Mouse (Mus musculus) mature B cell (primary cell): ENCODE measurements around the gene Ppara.
"Not testable (repeated sequence)": the region's sequence is repeated elsewhere in the genome, so short reads cannot be mapped to it uniquely, and the experiment has no call there.

ENCODE experiments used
- in situ Hi-C: fragments of 300-500 bp; cut with MboI; formaldehyde crosslinking; loops from 2 replicates; pipeline ENCODE4 v1.14.3; 2019

Ppara gene

DNA sequence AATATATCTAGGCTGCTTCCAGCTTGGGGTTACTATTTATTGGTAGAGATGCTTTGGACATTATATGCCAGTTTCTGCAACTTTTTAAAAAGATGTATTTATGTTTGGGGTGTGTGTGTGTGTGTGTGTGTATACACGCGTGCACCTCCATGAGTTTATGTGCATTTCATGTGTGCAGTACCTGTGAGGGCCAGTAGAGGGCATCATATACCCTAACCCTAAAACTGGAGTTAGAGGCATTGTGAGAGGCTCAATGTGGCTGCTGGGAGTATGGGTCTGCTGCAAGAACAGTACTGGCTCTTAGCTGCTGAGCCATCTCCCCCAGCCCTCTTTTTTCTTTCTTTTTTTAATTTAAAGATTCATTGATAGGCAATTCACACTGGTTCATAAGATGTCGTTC lies 23.0 kb downstream of the Ppara start:
- in situ Hi-C loops: no loop called here

DNA sequence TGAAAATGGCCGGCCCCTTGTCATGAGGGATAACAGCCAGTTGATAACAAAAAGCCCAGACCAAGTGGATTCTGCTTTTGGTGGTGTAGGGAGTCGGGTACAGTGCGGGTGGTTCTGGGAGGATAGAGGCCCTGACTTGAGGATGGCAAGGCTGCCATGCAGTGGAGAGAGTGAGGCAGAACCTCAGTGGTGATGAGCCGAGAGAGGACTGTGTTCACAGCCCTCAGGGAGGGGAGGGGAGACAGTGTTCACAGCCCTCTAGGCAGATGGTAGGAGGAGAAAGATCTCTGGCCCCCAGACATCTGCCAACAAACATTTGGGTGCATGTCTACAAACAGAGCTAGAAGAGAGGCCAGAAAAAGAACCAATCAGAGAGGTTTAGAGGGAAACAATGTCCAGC lies 28.0 kb downstream of the Ppara start:
- in situ Hi-C loops: no loop called here

DNA sequence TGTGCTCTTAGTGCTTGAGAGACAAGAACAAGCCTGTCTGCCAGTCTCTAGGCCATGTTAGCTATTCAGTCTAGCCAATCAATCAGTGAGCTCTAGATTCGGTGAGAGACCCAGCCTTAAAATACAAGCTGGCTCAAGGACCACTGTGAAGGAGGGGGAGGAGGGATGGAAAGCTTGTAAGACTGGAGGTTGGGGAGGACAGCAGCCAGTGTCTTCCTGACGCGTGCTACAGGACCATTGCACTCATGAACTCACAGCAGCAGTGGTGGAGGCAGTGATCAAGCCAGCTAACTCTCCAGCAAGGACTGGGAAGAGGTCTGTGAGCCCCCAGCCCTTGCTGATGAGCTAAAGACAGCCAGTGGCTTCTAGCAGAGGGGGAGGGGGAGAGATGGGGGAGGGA lies 30.2 kb downstream of the Ppara start:
- in situ Hi-C loops: no loop called here

DNA sequence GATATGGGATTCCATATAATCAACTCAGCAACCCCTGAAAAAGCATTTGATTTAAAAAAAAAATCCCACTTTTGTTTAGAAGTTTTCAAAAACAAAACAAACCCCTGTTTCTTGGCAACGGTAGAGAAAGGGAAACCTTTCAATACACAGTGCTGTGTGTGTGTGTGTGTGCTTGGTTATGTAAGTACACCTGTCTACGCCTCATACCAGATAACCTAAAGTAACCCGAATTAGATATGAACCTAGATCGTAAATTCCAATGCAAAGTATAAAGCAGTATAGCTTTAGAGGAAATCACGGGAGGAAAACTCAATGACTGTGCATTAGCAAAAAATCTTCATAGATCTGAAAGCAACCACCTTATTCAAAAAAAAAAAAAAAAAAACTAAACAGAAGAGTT lies 31.9 kb downstream of the Ppara start:
- in situ Hi-C loops: no loop called here

DNA sequence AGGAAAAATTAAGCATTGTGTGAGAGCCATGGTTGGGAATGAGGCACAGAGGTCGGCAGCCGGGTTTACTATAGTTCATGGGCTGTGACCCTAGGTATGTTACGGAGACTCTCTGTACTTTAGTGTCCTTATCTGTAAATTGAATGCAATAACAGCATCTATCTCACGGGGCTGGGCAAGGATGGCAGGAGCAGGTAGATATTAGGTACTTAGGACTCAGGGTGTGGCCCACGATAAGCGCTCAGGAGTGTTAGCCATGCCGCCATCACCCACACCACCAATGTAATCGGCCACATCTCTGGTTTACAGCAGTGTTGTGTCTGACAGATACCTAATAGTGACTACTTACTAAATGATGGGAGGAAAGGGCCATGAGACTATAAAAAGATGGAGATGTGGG lies 34.2 kb downstream of the Ppara start:
- in situ Hi-C loops: no loop called here

DNA sequence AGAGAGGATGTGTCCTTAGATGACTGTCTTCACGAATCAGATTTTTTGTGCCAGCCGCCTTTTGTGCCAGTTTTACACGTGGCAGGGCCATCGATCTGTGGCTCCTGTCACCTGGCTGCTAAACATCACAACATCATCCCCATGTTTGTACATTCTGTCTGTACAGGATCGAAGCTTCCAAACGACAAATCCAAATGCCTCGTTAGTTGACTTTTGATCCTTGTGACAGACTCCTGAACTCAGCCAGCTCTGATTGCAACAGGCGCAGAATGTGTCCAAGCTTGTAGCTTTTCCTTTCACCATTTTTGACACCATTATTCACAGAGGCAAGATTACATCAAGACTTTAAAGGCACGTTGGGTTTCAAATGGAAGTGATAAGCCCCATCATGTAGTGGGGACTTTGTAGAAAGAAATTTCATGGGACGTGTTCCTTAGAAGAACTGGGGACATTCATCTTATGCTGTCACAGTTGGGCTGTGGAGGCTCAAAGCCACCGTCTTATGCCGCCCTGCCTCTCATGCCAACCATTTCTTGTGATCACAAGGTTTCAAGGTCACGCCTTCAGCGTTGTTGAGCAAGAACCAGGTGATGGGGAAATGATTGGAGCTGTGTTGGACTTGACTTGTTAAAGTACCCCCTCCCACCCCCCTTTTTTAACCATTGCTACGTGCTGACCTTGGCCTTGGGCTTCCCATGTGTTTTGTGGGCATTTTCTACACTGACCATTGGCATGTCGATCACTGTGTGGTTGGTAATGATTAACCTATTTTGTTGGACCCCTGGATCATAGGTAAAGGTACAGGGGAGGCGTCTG lies 36.7 kb downstream of the Ppara start:
- in situ Hi-C loops: no loop called here

DNA sequence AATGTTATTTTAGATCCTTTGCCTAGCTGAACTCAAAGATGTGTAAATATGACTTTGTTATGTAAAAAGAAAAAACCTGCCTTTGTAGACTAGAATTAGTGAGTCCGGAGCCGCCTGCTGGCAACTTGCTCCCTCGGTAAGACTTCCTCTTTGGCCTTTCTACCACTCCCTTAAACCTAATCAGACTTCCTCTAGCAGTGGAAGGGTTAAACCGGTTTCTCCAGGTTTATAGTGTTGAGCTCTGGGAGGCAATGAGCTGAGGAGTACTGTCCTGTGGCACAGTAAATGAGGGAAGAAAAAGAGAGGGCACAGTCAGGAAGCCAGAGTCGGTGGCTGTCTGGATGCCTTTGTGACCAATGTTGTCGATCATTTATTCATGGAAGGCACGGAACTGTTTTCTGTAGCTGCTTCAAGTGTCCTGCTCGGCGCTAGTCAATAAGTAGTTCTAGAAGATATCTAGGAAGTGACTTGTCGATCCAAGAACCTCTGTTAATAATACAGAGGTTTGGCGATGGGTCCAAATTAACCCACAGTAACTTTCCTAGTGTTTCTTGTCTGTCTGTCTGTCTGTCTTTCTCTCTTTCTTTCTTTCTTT lies 37.5 kb downstream of the Ppara start:
- in situ Hi-C loops: no loop called here

DNA sequence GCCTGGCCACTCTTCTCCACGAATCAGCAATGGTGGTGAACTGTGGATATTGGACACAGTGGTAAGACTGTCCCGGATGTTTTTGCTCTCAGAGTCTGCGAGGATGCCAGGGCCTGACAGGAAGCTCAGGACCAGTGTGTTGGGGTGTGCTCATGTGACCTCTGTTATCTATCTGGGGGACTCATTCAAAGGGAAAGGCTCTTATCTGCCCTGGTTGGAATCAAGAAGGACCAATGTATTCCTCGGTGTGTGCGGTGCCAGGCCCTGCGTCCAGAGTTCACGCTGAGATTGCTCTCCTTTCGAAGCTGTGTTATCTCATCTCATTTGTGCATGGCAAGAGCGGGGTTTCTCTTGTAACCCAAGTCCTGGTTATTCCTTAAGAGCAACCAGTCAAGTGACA lies 39.6 kb downstream of the Ppara start:
- in situ Hi-C loops: no loop called here

DNA sequence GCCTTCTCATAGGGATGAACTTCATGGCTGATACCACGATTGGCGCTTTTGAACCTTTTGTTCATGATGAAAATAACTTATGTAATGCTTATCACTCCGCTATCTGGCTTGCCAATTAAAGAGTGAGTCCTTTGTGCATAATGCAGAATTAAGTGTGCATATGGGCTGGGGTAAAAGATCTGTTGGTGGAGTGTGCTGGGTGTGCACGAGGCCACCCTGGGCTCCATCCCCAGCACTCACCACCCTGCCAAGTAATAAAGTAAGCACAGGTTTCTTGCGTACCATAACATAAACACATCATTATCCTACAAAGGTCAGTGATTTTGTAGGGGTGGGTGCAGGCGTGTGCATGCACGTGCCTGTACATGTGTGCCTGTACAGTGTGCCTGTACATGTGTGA lies 40.2 kb downstream of the Ppara start:
- in situ Hi-C loops: no loop called here

DNA sequence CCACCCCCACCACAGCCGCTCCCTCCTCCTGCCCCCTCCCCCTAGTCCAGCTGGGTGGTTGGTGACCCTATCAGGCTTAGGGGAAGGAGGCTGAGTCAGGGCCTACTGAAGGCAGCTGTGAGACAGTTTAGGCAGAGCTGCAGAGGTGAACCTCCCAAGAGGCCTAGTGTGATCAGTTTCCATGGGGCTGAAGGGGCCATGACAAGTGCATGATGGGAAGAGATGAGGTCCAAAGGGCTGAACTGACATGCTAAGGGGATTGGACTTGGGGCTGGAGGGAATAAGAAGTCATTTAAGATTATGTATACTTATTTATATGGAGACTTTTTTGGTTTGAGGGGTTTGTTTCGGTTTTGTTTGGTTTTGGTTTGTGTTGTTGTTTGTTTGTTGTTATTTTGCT lies 41.5 kb downstream of the Ppara start:
- in situ Hi-C loops: no loop called here

DNA sequence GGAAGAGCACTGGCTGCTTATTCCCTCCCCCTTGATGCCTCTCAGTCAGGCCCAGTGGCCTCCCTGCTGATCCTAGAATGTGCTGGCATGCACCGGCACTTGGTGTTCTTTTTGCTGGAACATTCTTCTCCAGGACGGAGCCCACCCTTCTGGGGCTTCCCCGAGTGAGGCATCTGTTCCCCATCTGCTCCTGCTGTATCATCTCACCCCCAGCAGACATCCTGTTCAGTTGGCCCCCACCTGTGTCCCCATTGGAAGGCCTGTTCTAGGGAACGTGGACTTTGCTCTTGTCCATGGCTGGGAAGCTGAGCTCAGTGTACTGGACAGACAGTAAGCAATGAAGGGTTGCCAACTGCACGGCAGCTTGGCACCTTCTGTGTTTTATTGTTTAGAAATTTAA lies 42.0 kb downstream of the Ppara start:
- in situ Hi-C loops: no loop called here

DNA sequence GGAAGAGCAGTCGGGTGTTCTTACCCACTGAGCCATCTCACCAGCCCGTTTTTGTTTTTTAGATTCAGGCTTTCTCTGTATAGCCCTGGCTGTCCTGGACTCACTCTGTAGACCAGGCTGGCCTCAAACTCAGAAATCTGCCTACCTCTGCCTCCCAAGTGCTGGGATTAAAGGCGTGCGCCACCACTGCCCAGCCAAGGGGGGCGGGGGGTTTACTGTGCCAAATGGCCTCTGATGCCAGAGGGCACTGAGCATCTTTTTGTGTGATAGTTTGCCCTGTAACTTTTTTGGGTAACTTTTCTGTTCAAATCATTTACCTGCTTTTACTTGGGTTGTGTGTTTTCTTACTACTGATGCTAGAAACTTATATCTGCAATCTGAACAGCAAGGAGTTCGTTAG lies 44.1 kb downstream of the Ppara start:
- in situ Hi-C loops: not testable (repeated sequence)

DNA sequence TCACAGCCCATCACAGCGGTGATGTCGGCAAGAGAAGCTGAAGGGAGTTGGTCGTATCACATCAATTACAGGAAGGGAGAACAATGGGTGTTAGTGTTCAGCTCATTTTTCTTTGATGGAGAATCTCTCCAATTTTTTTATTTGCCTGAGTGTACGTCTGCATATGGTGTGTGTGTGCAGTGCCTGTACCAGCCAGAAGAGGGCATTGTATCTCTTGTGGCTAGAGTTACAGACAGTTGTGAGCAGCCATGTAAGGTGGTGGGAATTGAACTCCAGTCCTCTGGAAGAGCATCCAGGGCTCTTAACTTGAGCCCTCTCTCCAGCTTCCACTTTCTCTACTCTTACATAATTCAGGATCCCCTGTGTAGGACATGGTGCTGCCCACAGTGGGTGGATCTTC lies 48.4 kb downstream of the Ppara start:
- in situ Hi-C loops: no loop called here

DNA sequence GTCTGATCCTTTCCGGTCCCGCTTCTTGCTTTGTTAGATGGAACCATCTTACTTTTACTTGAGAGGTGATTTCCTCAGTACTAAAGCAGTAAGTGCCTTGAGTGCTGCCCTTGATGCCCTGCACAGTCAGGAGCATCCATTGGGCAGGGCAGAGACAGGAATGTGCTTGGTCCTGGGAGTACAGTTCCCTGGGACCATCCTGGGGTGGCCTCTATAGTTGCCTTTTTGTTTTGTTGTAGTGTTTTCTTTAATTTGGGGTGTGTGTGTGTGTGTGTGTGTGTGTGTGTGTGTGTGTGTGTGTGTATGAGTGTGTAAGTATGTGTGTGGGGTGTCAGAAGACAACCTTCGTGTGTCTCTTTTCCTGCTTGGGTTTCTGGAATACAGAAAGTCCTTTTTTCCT lies 49.6 kb downstream of the Ppara start:
- in situ Hi-C loops: no loop called here

DNA sequence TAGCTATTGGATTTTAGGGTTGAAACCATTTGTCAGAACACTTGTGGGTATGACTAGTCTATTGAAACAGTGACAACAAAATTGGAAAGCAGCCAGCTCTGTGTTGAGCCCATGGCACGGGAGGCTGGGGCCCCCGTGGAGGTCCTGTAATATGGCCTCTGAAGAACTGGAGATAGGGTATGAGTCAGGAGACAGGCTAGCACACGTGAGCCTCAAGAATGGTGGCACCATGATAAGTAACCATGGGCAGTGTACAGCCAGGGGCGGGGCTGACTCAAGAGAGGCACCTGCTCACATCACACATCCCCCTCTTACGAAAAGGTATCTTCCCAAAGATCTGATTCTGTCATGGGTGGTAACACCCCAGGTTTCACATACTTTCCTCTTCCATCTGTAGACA lies 51.9 kb downstream of the Ppara start:
- in situ Hi-C loops: no loop called here

DNA sequence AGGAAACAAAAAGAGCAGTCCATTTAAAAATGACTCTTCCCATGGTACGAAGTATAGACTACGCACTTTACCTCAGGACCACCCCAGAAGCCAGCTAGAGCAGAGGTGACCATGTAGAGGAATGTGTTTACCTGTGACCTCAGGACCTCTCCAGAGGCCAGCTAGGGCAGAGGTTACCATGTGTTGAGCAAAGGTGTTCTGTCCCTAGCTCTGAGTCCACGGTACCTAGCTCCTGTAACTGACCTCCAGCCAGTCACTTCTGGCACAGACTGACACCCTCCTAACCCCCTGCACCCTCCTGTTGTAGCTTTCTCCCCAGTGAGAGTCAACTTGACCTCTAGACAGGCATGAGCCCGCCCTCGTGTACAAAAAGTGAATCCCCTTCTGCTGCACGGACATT lies 52.7 kb downstream of the Ppara start:
- in situ Hi-C loops: no loop called here

DNA sequence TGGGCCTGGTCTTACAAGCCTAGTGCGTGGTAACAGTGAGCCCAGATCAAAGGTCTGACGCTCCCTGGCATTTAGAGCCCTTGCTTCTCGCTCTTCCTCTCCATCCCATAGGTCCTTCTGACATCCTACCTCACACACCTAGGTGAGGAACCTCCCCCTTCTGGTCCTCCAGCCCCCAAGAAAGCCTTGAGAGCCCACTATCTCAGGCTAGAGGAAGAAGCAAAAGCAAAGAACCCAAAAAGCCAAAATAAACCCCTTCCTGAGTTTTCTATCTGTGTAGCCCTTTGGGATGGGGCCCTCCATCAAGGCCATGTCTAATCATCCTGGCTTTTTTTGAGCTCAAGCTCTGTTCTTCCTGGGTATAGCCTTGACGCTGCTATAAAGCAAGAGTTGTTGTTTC lies 53.3 kb downstream of the Ppara start:
- in situ Hi-C loops: no loop called here

DNA sequence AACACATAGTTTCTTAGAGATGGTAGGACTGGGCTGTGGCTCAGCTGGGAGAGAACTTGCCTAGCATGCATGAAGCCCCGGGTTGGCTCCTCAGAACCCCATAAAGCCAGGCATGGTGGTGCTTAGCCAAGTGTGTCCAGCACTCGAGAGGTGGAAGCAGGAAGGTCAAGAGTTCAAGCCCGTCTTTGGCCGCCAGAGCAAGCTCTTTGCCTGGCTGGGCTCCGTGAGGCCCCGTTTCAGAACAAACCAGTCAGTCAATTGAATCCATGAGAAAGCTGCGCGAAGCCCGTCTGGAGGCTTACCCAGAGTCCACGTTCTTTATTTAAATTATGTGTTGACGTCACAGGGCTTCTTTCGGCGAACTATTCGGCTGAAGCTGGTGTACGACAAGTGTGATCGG lies 53.9 kb downstream of the Ppara start:
- in situ Hi-C loops: no loop called here

DNA sequence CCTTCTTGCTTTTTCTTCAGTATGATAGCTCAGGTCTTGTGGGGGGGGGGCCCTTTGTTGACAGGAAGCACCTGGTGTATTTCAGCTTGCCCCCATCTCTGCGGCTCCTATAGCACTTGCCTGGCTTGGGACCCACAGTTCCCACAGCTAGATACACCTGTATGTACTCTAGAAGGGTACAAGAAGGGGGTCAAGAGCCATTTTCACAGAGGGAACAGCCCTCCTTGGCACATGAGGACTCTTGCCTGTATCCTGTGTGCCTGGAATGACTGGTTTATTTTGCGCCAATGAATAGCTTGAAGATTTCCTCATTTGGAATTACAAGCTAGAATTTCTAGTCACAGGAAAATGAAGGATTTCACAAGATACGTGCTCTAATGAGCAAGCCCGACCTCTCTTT lies 56.7 kb downstream of the Ppara start:
- in situ Hi-C loops: no loop called here

DNA sequence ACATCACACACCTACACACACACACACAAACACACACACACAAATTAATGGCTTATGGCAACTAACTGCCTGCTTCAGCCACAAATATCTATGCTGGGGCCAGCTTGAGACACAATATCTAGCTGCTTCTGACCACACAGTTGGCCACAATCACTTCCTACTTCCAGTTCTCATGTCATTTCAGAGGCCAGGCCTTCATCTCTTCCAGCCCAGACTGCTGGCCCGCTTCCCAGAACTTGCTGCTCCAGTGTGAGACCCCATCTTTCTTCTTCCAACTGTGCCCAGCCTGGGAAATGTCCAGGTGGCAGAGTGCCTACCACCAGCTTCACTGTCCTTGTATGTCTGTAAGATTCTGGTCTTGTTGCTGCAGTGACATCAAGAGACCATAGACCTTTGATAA lies 58.0 kb downstream of the Ppara start:
- in situ Hi-C loops: no loop called here

DNA sequence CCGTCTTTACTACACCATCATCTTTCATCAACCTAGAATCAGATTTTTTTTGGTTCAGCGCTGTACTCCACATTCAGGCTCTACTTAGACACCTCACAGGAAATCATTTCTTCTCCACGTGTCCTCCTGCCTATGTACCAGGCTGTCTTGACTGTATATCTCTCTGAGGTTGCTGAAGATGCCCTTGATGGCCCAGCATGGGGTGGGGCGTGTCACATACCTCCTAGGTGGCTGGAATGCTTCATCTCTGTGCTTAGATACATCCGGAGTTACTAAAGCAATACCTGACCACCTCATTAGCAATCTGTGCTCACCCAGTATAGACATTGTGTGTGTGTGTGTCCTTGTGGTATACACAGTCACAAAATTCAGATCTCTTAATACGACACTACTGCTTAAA lies 60.7 kb downstream of the Ppara start:
- in situ Hi-C loops: no loop called here

DNA sequence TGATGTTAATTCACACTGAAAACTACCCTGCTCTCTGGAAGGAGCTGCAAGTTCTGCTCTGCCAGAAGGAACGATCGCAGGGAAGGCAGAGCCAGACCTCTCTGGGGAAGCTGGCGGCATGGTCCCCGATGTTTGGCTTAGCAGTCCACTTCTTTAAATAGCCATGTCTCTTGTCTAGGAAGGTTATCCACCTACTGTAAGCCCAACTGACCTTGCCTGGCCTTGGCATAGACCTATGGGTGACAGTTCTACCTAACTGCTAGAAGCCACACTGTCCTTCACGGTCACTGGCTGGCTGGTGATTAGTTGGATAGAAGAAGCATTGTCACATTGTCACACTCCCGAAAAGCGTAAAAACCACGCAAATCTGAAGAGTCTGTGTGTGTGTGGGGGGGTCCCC lies 63.9 kb downstream of the Ppara start:
- in situ Hi-C loops: no loop called here

DNA sequence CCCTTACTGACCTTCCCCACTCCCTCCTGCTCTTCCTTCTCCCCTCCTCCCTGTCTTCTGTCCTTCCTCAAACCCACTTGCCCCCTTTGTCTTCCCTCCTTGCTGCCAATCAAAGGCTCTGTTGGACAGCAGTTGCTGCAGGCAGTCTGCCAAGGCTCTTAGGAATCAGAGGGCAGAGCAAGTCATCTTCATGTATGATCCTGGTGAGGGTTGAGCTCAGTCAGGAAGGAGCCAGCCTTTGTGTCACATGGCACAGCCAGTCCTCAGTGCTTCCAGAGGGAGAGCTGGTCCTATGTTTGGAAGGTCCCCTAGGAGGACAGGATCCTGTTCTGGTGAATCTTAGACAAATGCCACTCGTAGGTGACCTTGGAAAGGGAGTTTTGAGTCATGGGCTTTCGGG lies 68.1 kb downstream of the Ppara start:
- in situ Hi-C loops: no loop called here

DNA sequence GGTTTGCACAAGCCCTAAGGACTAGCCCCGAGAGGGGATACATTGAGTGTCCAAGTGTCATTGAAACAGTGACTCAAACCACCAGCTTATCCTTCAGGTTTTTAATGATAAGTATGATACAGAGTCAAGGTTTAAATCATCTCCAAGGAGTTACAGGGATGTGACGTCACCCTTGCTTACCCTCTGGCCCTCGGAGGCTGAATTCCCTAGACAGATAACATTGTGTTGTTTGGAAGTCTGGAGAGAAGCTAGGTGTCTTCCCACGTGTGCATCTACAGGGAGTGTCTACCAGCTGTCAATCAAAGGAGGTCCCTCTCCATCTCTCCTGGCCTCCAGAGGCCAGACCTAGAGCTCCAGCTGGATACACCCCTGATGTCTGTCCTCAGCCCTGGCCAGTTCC lies 72.1 kb downstream of the Ppara start:
- in situ Hi-C loops: no loop called here
